Mouse (Mus musculus) megakaryocyte, embryonic 14.5 days (primary cell): ENCODE measurements around the gene Rangrf. TPM values are rescaled to one million over a fixed set of nuclear protein-coding genes. Genes with fewer than 3 reads are reported as not detected.
"Not testable (repeated sequence)": the region's sequence is repeated elsewhere in the genome, so short reads cannot be mapped to it uniquely, and the experiment has no call there.

ENCODE experiments used
- H3K27me3 ChIP-seq: replicated peaks from 2 replicates; pipeline ENCODE3; 2012; ENCODE audit warnings: inconsistent platforms
- H3K36me3 ChIP-seq: replicated peaks from 2 replicates; pipeline ENCODE3; 2012; ENCODE audit warnings: low read length, inconsistent platforms, mixed read lengths
- H3K4me1 ChIP-seq: 2 replicates; pipeline ENCODE4 v1.6.1; 2012; ENCODE audit warnings: inconsistent platforms
- H3K4me3 ChIP-seq: replicated peaks from 2 replicates; pipeline ENCODE3; 2012; ENCODE audit warnings: moderate library complexity, mild to moderate bottlenecking, inconsistent platforms
- H3K9me3 ChIP-seq: 2 replicates; pipeline ENCODE4 v1.6.1; 2012; ENCODE audit warnings: inconsistent platforms
- FLI1 ChIP-seq: IDR thresholded peaks from 2 replicates; pipeline ENCODE4 v1.6.1; 2012; ENCODE audit warnings: low read length, inconsistent platforms, mixed read lengths
- GATA1 ChIP-seq: IDR thresholded peaks from 3 replicates; pipeline ENCODE4 v1.6.1; 2012; ENCODE audit warnings: mixed read lengths, low read length, inconsistent platforms, borderline replicate concordance
- polyA plus RNA-seq: library from polyadenylated mRNA; stranded (reverse); fragments of >175 nt; gene quantifications from 2 replicates; pipeline ENCODE4 v1.2.3, GENCODE M21; 2012; ENCODE audit warnings: low replicate concordance; ENCODE audit not compliant: insufficient read depth

The Rangrf gene
- polyA plus RNA-seq, 1 experiment = 6.1 TPM

DNA sequence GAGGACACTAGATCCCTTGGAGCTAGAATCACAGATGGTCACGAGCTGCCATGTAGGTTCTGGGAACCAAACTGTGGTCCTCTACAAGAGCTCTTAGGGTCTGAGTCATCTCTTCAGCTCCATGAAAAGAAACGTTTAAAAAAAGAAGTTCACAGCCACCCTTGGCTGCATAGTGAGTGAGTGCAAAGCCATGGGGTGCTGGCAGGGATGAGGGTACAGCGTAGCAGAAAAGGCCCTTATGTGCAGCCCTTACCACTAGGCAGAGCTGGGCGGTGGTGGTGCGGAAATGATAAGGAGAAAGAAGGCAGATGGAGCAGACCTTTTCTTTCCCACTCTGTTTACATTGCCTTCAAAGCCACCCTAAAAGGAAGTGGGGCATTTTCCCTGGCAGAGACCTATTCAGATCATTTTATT lies 4.3 kb upstream of the Rangrf start:
- H3K36me3 ChIP-seq = no peaks in the 10 kb centered on the region
- no peaks in the 10 kb centered on the region for H3K9me3 ChIP-seq
- H3K4me1 ChIP-seq = peaks cover 32% of the 10 kb centered on the region
- no peak for TF ChIP-seq FLI1
- no peak for TF ChIP-seq GATA1
- peaks cover 6% of the 10 kb centered on the region for H3K27me3 ChIP-seq
- H3K4me3 ChIP-seq = peak overlapping the region; percentile 46

DNA sequence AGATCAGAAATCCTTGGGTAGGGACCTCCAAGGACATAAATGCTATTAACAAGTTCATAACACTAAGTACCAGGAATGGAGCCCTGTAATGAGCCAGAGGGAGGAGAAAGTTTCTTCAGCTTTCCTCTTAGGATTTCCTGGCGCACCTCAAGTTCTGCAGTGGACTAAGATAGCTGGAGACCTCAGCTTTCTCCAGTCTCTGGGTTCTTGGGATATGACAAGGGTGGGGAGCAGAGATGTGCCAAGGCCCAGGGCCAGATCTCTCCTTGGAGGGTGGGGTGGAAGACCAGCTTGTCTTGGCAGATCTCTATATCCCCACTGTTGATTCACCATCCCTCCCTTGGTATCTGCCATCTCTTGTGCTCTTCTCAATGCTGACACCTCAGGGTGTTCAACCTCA lies 616 bp upstream of the Rangrf start:
- Histone ChIP-seq H3K9me3 (no peaks in the 10 kb centered on the region), H3K4me3 (no peak overlapping the region), H3K36me3 (no peaks in the 10 kb centered on the region), H3K4me1 (peaks cover 46% of the 10 kb centered on the region), H3K27me3 (peaks cover 6% of the 10 kb centered on the region)
- TF ChIP-seq FLI1 (no peak), GATA1 (no peak)

DNA sequence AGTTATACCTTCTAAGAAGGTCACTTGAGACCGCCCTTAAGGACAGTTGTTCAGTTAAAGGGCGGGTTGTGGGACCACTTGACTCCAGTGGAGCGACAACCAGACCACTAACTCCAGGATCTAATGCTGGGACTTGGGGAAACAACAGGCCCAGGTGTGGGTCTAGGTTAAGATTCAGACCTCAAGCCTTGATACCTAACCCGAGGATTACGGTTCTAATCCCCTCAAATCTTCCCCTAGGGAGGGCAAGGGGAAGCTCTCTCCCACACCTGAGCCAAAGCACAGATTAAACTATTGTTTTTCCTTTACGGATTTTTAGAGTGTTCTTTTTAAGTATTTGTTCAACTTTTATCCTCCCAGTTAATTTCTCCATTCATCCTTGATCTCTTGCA lies 930 bp downstream of the Rangrf start:
- H3K4me3 ChIP-seq = peak overlapping the region; percentile 88
- TF ChIP-seq GATA1 (no peak), FLI1 (no peak)
- H3K36me3 ChIP-seq = no peaks in the 10 kb centered on the region
- H3K4me1 ChIP-seq = peaks cover 42% of the 10 kb centered on the region
- H3K9me3 ChIP-seq = no peaks in the 10 kb centered on the region
- H3K27me3 ChIP-seq = peaks cover 9% of the 10 kb centered on the region

DNA sequence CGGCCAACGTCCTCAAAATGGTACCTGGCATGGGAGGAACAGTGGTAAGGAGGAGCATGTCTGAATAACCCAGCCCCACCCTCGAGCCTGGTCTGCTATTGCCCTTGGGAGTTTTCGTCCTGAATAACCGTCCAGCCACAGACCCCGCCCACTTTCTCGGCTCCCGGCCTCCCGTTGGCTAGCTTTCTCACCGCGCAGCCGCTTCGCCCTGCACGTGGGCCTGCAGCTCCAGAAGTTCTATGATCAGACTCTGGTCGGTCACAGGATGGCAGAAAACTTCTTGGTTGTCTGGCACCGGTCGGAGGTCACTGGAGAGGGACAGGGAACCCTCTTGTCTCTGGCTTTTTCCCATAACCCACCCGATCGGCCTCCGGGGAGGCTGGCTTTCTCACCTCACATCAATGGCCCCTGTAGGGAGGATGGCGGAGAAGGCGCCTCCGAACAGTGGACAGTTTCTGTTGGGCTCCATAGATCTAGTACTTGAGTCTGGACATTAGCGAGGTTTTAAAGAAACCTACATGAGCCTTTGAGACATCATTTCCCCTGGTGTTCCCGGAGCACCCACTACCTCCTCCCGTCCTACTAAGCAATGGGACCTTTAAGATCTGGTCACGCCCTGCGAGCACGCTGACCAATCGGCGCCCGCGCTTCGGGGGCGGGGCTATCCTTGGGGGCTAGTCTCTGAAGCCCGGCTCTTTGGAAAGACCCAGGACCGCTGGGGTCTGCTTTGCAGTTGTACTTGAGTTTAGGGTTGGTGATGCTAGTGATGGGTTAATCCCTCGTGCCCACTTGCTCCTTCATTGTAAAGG lies 1.5 kb downstream of the Rangrf start:
- not testable (repeated sequence) for H3K9me3 ChIP-seq, H3K27me3 ChIP-seq, H3K36me3 ChIP-seq
- peaks cover 42% of the 10 kb centered on the region for H3K4me1 ChIP-seq
- H3K4me3 ChIP-seq = peak overlapping the region; percentile 90

DNA sequence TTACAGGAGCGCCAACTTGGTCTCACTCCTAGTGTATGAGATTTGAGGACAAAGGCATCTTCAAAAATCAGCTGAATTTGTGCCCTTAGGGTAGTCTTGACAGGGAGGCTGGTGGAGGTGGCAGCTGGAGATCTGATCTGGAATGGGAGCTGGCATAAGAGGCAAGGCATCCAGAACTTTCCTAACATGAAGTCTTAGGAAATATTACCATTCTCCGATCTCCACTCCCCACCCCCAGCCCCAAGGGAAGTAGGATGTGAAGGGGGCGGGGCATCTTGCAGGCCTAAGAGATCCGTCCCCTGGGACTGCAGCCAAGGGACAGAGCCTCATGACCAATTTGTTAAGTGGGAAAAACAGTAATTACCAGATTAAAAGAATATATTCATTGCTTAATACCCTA lies 4.8 kb downstream of the Rangrf start:
- Histone ChIP-seq H3K4me1 (peaks cover 62% of the 10 kb centered on the region), H3K36me3 (no peaks in the 10 kb centered on the region), H3K9me3 (no peaks in the 10 kb centered on the region), H3K27me3 (peaks cover 9% of the 10 kb centered on the region), H3K4me3 (no peak overlapping the region)
- TF ChIP-seq GATA1 (no peak), FLI1 (no peak)

DNA sequence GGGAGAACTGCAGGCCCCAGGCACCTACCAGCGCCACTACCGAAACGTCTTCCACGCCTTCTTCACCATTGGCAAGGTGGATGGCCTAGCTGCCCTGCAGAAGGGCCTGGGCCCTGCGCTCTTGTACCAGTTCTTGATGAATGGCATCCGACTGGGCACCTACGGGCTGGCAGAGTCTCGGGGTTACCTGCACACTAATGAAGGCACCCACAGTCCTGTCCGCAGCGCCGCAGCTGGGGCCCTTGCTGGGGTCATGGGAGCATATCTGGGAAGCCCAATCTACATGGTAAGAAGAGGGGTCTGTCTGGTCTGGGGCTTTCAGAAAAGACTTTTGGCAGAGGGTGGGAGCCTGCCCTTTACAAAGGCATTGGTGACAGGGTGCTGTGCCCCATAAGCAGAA lies 6.2 kb downstream of the Rangrf start:
- H3K4me3 ChIP-seq = peak overlapping the region; percentile 94
- no peaks in the 10 kb centered on the region for H3K9me3 ChIP-seq
- TF ChIP-seq GATA1 = no peak
- TF ChIP-seq FLI1 = no peak
- peaks cover 2% of the 10 kb centered on the region for H3K27me3 ChIP-seq
- no peaks in the 10 kb centered on the region for H3K36me3 ChIP-seq
- H3K4me1 ChIP-seq = peaks cover 58% of the 10 kb centered on the region

DNA sequence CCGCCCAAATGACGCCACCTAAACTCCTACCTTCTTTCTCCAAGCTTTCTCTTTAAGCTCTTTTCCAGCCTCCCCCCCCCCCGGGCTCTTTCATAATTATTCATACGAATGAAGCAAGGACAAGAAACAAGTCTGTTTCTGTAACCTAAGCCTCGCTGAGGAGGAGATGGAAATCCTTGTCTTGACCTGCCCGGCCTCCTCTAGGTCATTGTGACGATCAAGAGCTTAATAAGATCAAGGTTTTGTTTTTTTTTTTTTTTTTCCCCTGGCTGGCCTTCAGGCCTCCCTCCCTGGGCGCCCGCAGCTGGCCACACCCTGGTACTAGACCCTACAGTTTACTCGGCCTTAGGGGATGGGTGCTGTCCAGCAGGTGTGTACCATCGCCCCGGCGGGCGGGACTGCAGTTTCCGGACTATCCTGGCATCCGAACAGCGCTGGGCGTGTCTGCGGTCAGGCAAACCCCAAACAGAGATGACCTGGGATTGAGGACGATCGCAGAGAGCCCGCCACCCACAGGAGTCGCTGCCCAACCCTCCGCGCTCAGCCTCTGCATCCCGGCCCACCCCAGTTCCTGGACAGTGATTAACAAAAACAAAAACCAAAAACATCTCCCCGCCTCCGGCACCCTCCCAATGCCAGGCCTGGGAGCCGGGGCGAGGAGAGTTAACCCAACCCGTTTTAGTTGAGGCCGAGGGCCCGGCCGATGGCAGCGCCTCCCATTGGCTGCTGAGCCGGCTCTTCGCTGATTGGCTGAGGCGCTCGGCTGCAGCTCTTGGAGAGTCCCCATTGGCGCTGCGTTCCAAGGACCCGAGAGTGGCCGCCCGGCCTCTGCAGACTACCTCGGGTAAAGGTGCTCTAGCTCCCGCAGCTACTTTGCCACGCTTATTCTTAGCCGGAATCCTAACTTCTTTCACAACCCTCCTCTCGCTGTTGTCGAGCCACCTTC lies 7.4 kb downstream of the Rangrf start, which contains the start of gene Slc25a35:
Slc25a35 (plus strand) TSS at position 795 of the 946 bp plus-strand sequence.
- no peaks in the 10 kb centered on the region for H3K36me3 ChIP-seq
- peaks cover 2% of the 10 kb centered on the region for H3K27me3 ChIP-seq
- TF ChIP-seq FLI1 = no peak
- no peak for TF ChIP-seq GATA1
- H3K4me3 ChIP-seq = peak within 1 kb of the TSS; percentile 94
- H3K4me1 ChIP-seq = peaks cover 54% of the 10 kb centered on the region
- H3K9me3 ChIP-seq = no peaks in the 10 kb centered on the region

DNA sequence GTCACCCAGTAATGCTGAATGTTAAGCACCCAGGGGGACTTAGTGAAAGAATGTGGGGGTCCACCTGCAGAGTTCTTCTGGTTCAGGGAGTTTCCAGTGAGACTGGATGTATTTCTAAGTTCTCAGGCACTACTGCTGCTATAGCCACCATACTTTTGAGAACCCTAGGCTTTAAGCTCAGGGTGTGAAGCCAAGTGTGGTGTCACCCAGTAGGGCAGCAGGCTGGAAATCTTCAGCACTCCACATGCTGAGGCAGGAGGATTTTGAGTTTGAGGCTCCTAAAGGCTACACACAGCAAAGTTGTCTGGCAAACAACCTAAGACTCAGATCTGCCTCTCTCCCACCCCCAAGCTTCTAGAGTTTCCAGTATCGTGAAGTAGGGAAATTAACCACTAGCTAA lies 8.4 kb downstream of the Rangrf start:
- peaks cover 51% of the 10 kb centered on the region for H3K4me1 ChIP-seq
- no peak overlapping the region for H3K4me3 ChIP-seq
- H3K36me3 ChIP-seq = no peaks in the 10 kb centered on the region
- H3K27me3 ChIP-seq = peaks cover 3% of the 10 kb centered on the region
- H3K9me3 ChIP-seq = no peaks in the 10 kb centered on the region
- TF ChIP-seq FLI1 (no peak), GATA1 (no peak)

DNA sequence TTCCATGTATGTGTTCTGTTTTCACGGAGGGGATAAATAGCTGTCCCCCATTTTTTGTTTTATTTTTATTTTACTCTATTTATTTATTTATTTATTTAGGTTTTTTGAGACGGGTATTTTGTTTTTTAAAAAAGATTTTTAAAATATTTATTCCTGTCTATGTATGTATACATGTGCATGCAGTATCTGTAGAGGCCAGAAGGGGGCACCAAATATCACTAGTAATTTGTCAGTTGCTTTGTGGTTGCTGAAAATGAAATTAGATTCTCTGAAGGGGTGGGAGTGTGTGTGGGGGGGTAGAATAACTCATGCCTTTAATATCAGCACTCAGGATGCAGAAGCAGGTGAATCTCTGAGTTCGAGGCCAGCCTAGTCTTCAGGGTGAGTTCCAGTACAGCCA lies 9.1 kb downstream of the Rangrf start:
- no peaks in the 10 kb centered on the region for H3K9me3 ChIP-seq
- H3K27me3 ChIP-seq = peaks cover 7% of the 10 kb centered on the region
- H3K4me3 ChIP-seq = peak overlapping the region; percentile 18
- TF ChIP-seq FLI1 (no peak), GATA1 (no peak)
- peaks cover 48% of the 10 kb centered on the region for H3K4me1 ChIP-seq
- no peaks in the 10 kb centered on the region for H3K36me3 ChIP-seq

DNA sequence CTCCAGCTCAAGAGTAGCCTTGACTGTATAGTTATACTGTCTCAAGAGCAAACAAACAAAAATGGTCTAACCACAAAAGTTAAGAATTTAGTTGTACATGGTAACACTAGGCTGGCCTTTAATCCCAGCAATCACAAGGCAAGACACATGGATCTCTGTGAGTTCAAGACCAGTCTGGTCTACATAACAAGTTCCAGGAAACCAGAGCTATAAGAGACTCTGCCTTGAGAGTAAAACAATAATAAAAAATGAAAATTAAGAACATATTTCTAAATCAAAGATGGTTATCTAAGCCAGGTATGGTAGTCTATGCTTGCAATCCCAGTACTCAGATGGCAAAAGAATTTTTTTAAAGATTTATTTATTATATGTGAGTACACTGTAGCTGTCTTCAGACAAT lies 9.9 kb downstream of the Rangrf start:
- H3K36me3 ChIP-seq = no peaks in the 10 kb centered on the region
- H3K4me1 ChIP-seq = peaks cover 44% of the 10 kb centered on the region
- TF ChIP-seq GATA1 (no peak), FLI1 (no peak)
- H3K4me3 ChIP-seq = no peak overlapping the region
- H3K27me3 ChIP-seq = peaks cover 7% of the 10 kb centered on the region
- H3K9me3 ChIP-seq = no peaks in the 10 kb centered on the region
